Mouse (Mus musculus): Measurements from ENCODE around the gene Plin4.

Gene Plin4

DNA sequence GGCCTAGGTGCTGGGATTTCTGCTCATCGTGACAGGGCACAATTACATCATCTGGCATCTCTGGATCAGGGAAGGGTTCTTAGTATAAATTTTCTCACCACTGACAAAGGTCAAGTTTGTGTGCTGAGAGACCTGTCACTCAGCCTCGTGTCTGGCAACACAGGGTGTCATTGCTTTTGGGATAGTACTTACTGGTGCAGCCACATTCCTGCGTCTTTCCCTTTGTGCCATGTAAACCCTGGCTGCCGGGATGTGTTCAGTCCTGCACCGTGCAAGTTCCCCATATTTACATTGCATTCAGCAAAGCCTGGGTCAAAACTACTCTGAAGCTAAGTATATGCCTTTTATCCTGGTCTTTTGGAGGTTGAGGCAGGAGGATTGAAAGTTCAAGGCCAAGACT is 58.2 kb downstream of the Plin4 start:
- DNase-seq: no peak
